Mouse (Mus musculus): ENCODE data around the gene Pcgf5. TPM values are rescaled to one million over a fixed set of nuclear protein-coding genes. Genes with fewer than 3 reads are reported as not detected.

Gene Pcgf5
- polyA plus RNA-seq, 1 experiment from 2014 or later, result 10.1 TPM

Other genes starting within 250 kb of the Pcgf5 start
- gene Ankrd1, start 228.2 kb upstream of the Pcgf5 start, polyA plus RNA-seq (2016; fragmentation: Nextera tagmentation; extraction: Ambion mirVana), result 0.26 and 0.50 TPM in 2 replicates
- gene Hectd2, start 206.3 kb downstream of the Pcgf5 start, polyA plus RNA-seq (2016; fragmentation: Nextera tagmentation; extraction: Ambion mirVana), result 9.3 and 11.1 TPM in 2 replicates